Mouse (Mus musculus) myocyte (in vitro differentiated cells): ENCODE measurements at regions not wholly inside any gene's neighbourhood (a gene's known extent, or its start where the extent isn't known, plus 50 kb on each side); places are given as distances from the start of the nearest gene placed in this dataset.

Source experiments
- H3K27me3 ChIP-seq: one replicate; pipeline ENCODE4 v1.6.1; 2011; ENCODE audit not compliant: control insufficient read depth, insufficient read depth, insufficient read length
- H3K36me3 ChIP-seq: one replicate; pipeline ENCODE4 v1.6.1; 2011; ENCODE audit not compliant: control insufficient read depth, insufficient read depth
- H3K4me2 ChIP-seq: one replicate; pipeline ENCODE4 v1.6.1; 2011; ENCODE audit warnings: low read depth, control low read depth
- H3K4me3 ChIP-seq: one replicate; pipeline ENCODE4 v1.5.1; 2011; ENCODE audit warnings: mild to moderate bottlenecking, control low read depth, moderate library complexity
- H3K79me2 ChIP-seq: one replicate; pipeline ENCODE4 v1.6.1; 2011; ENCODE audit not compliant: control insufficient read depth, insufficient read depth
- H3ac ChIP-seq: one replicate; pipeline ENCODE4 v1.6.1; 2011; ENCODE audit not compliant: control insufficient read depth, insufficient read length
- CEBPB ChIP-seq: IDR thresholded peaks from 2 replicates; pipeline ENCODE4 v1.6.1; 2011; ENCODE audit warnings: mild to moderate bottlenecking, moderate library complexity; ENCODE audit not compliant: poor library complexity, insufficient read depth, severe bottlenecking
- E2F4 ChIP-seq: IDR thresholded peaks from one replicate; pipeline ENCODE4 v1.6.1; 2011; ENCODE audit warnings: mild to moderate bottlenecking, control low read depth, moderate library complexity; ENCODE audit not compliant: insufficient read depth
- MAX ChIP-seq: IDR thresholded peaks from one replicate; pipeline ENCODE4 v1.6.1; 2011; ENCODE audit warnings: low read depth, mild to moderate bottlenecking, control low read depth
- MYOD1 ChIP-seq, 3 experiments: IDR thresholded peaks; one replicate each; pipeline ENCODE4 v1.6.1; 2011; ENCODE audit warnings: control low read depth in 2 of 3, low read depth in 2 of 3, mild to moderate bottlenecking in 2 of 3, moderate library complexity in 1 of 3; ENCODE audit not compliant: insufficient read length in 2 of 3, control insufficient read depth in 1 of 3
- MYOG ChIP-seq, 3 experiments: IDR thresholded peaks; one replicate each; pipeline ENCODE4 v1.6.1; 2011; ENCODE audit warnings: control low read depth in 2 of 3, low read depth in 2 of 3, mild to moderate bottlenecking in 2 of 3; ENCODE audit not compliant: insufficient read length in 2 of 3, control insufficient read depth in 1 of 3, insufficient read depth in 1 of 3
- POLR2A ChIP-seq: IDR thresholded peaks from one replicate; pipeline ENCODE4 v1.6.1; 2011; ENCODE audit warnings: low read depth, mild to moderate bottlenecking, control low read depth, moderate library complexity; ENCODE audit not compliant: insufficient read length
- POLR2AphosphoS2 ChIP-seq: IDR thresholded peaks from one replicate; pipeline ENCODE4 v1.6.1; 2011; ENCODE audit warnings: low read depth, control low read depth; ENCODE audit not compliant: insufficient read length
- REST ChIP-seq: IDR thresholded peaks from one replicate; pipeline ENCODE4 v1.6.1; 2011; ENCODE audit warnings: mild to moderate bottlenecking, control low read depth, moderate library complexity; ENCODE audit not compliant: insufficient read depth, insufficient read length
- SRF ChIP-seq: IDR thresholded peaks from one replicate; pipeline ENCODE4 v1.6.1; 2011; ENCODE audit warnings: low read depth; ENCODE audit not compliant: control insufficient read depth, insufficient read length
- TCF12 ChIP-seq: IDR thresholded peaks from one replicate; pipeline ENCODE4 v1.6.1; 2011; ENCODE audit warnings: mild to moderate bottlenecking, control low read depth; ENCODE audit not compliant: poor library complexity, insufficient read depth, severe bottlenecking
- TCF3 ChIP-seq: IDR thresholded peaks from one replicate; pipeline ENCODE4 v1.6.1; 2011; ENCODE audit warnings: low read depth, control low read depth; ENCODE audit not compliant: insufficient read length
- USF1 ChIP-seq: IDR thresholded peaks from one replicate; pipeline ENCODE4 v1.6.1; 2011; ENCODE audit warnings: low read depth, mild to moderate bottlenecking, control low read depth, moderate library complexity

DNA sequence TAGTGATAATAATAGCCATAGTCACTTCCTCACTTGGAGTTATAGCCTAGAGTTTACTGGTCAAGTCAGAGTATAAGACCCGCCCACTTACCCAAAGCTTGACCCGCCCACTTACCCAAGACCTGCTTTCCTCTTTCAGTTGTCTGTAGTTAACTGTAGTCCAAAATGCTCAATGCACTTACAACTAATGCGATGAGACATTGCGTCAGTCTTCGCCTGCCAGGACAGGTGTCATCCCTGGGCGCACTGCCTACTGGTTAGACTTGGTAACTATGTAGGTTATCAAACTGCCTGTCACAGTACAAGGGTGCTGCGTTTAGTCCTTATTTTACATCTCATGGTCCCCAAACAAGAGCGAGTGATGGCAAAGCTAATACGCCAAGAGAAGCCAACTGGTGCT is 294.0 kb downstream of the Mtx2 start:
- no peak for TF ChIP-seq TCF12
- no peak for TF ChIP-seq TCF3
- TF ChIP-seq REST, result no peak
- TF ChIP-seq MAX, result no peak
- TF ChIP-seq POLR2A, result no peak
- no peak for TF ChIP-seq E2F4
- TF ChIP-seq USF1, result no peak
- no peak for TF ChIP-seq CEBPB
- no peak for TF ChIP-seq MYOD1 (IDR thresholded peaks at IDR 0.05; ENCODE audit: control insufficient read depth in 1 of 3, insufficient read length in 2 of 3, low read depth in 2 of 3)
- no peak for TF ChIP-seq POLR2AphosphoS2
- TF ChIP-seq SRF, result no peak
- no peak for TF ChIP-seq MYOG (IDR thresholded peaks at IDR 0.05; ENCODE audit: control insufficient read depth in 1 of 3, insufficient read depth in 1 of 3, insufficient read length in 2 of 3, low read depth in 2 of 3)
- H3K27me3 ChIP-seq, result peaks cover 4% of the 10 kb centered on the region

GRCm38 (mm10) chr2:75133298-75134080 is 307.9 kb downstream of the Mtx2 start:
- H3K36me3 ChIP-seq, result no peaks in the 10 kb centered on the region
- no peak overlapping the region for H3K4me2 ChIP-seq
- no peak overlapping the region for H3ac ChIP-seq
- no peak overlapping the region for H3K4me3 ChIP-seq
- peaks cover 18% of the 10 kb centered on the region for H3K27me3 ChIP-seq
- H3K79me2 ChIP-seq, result no peaks in the 10 kb centered on the region
- TF ChIP-seq E2F4 (no peak), SRF (no peak), REST (no peak)

More for the DNA sequence above, 294.0 kb downstream of the Mtx2 start:
- Histone ChIP-seq H3K79me2 (no peaks in the 10 kb centered on the region), H3K4me3 (no peak overlapping the region), H3ac (no peak overlapping the region), H3K36me3 (no peaks in the 10 kb centered on the region), H3K4me2 (no peak overlapping the region)

GRCm38 (mm10) chr2:75136618-75137017 is 311.0 kb downstream of the Mtx2 start:
- peaks cover 30% of the 10 kb centered on the region for H3K27me3 ChIP-seq
- H3K79me2 ChIP-seq, result no peaks in the 10 kb centered on the region
- H3K36me3 ChIP-seq, result no peaks in the 10 kb centered on the region
- H3K4me3 ChIP-seq, result no peak overlapping the region
- no peak for TF ChIP-seq TCF12
- no peak for TF ChIP-seq CEBPB
- H3ac ChIP-seq, result no peak overlapping the region
- H3K4me2 ChIP-seq, result no peak overlapping the region

GRCm38 (mm10) chr2:75137133-75137982 is 311.8 kb downstream of the Mtx2 start:
- Histone ChIP-seq H3K79me2 (no peaks in the 10 kb centered on the region), H3K36me3 (no peaks in the 10 kb centered on the region), H3ac (no peak overlapping the region), H3K27me3 (peaks cover 30% of the 10 kb centered on the region), H3K4me2 (no peak overlapping the region), H3K4me3 (no peak overlapping the region)
- no peak for TF ChIP-seq MYOD1 (IDR thresholded peaks at IDR 0.05; ENCODE audit: control insufficient read depth in 1 of 3, insufficient read length in 2 of 3, low read depth in 2 of 3)
- TF ChIP-seq MYOG (IDR thresholded peaks at IDR 0.05; ENCODE audit: control insufficient read depth in 1 of 3, insufficient read depth in 1 of 3, insufficient read length in 2 of 3, low read depth in 2 of 3), result no peak
- no peak for TF ChIP-seq USF1
- no peak for TF ChIP-seq POLR2A
- TF ChIP-seq SRF, result no peak
- no peak for TF ChIP-seq E2F4
- TF ChIP-seq TCF3, result no peak
- TF ChIP-seq TCF12, result no peak
- TF ChIP-seq REST, result no peak
- no peak for TF ChIP-seq MAX
- no peak for TF ChIP-seq CEBPB
- TF ChIP-seq POLR2AphosphoS2, result no peak

DNA sequence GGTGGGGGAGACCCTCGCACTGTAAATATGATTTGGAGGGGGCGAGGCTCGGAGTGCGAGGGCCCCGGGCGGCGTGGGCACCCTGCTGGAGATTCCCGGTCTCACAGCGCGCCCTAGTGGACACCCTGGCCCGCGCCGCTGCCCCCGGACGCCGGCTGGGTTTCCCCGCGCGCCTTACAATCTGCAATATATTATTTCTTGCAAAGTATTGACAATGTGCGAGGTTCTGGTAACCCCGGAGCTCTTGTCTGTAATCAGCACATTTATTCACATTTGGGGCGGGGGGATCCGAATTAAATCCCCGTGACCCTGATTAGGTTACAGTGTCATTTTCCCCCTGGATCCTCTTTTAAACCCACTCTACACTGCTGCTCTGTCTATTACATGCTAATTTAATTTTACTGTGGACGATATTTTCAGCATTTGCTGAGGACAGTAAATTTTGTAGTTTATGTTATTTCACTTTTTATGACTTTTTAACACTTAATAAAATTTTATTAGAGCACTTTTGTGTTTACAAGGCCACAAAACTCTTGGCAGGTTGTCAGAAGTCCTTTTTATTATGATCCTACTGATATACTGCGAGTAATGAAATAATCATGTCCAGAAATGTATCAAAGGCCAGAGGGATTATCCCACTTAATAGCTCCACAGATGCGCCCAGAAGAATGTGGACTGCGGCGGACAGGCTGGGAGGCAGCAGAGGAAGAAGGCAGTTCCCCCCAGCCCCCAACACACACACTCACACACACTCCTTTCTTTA is 312.6 kb downstream of the Mtx2 start:
- Histone ChIP-seq H3ac (no peak overlapping the region), H3K27me3 (peaks cover 30% of the 10 kb centered on the region)

More for the DNA sequence above, 312.6 kb downstream of the Mtx2 start:
- H3K36me3 ChIP-seq, result no peaks in the 10 kb centered on the region
- TF ChIP-seq MYOD1 (IDR thresholded peaks at IDR 0.05; ENCODE audit: control insufficient read depth in 1 of 3, insufficient read length in 2 of 3, low read depth in 2 of 3) (no peak), TCF3 (no peak), E2F4 (no peak), SRF (no peak), REST (no peak), TCF12 (no peak), CEBPB (no peak)
- H3K4me3 ChIP-seq, result no peak overlapping the region
- no peaks in the 10 kb centered on the region for H3K79me2 ChIP-seq
- H3K4me2 ChIP-seq, result no peak overlapping the region
